Mouse (Mus musculus): ENCODE data around the gene Olfr697. TPM values are rescaled to one million over a fixed set of nuclear protein-coding genes. Genes with fewer than 3 reads are reported as not detected.
"Not testable (repeated sequence)": the region's sequence is repeated elsewhere in the genome, so short reads cannot be mapped to it uniquely, and the experiment has no call there.

The Olfr697 gene
- total and polyA plus RNA-seq, 2 experiments from 2014 or later, result not detected

DNA sequence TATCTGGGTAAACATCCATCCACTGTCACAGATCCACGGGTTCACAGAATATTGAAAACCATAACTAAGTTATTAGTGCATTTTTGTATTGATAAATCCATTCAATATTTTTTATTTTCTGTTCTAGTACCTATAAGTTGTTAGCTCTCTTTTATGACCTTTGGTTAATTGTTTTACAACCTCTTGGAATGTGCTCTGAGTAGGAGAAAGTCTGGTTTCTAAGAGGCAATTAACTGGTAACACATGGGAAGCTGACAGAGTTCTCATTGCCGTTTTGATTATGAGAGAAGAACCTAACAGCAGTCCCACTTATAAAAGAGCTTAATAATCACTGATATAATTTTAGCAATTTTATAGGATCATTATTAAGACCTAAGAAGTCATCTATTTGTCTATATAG lies 8.5 kb downstream of the Olfr697 start:
- Histone ChIP-seq H3K4me1 (ENCODE audit: insufficient read depth, low read length) (no peaks in the 10 kb centered on the region), H3K27me3 (ENCODE audit: insufficient read depth, low read length) (no peaks in the 10 kb centered on the region), H3K27ac (no peak overlapping the region), H3K9me3 (ENCODE audit: low read length) (no peaks in the 10 kb centered on the region), H3K9ac (replicated peaks; ENCODE audit: low read length) (no peak overlapping the region), H3K36me3 (ENCODE audit: insufficient read depth, low read length) (no peaks in the 10 kb centered on the region), H3K4me3 (ENCODE audit: low read length) (no peak overlapping the region), H3K4me2 (ENCODE audit: low read depth, low read length) (no peak overlapping the region)
- DNase-seq (ENCODE audit: low spot score), result no peak
- no peak for TF ChIP-seq CTCF (IDR thresholded peaks at IDR 0.05; ENCODE audit: low read depth)
- no peak for ATAC-seq
- 67% methylated on average over 2 of the region's 2 CpGs for WGBS

DNA sequence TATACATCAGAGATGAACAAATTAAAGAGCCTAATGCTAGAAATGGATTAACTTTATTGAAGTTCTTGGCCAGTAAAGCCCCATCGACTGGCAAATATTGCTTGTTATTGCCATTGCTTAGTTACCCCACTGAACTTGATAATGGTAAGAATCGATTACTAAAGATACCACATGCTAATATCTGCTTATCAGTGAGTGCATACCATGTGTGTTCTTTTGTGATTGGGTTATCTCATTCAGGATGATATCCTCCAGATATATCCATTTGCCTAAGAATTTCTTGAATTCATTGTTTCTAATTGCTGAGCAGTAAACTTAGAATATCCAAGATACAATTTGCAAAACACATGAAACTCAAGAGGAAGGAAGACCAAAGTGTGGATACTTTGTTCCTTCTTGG lies 16.6 kb downstream of the Olfr697 start:
- H3K4me2 ChIP-seq (ENCODE audit: low read depth, low read length); H3K4me3 ChIP-seq (ENCODE audit: low read length): not testable (repeated sequence)

DNA sequence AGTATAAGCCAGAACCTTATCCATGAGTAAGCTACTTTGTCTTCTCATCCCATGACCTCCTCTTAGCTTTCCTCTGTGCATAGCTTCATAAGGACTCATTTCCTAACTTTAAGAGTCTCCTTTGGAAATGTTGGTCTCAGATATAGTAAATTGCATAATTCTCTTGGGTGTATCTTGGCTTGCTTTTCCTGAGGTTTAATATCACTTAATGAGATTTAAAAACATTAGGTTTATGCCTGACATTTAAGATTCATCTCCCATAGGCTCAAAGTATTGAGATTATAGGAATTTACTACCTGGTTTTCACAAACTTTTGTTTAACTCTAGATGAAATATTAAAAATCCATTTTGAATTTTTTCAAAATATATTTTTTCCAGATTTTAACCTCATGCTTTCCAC lies 25.9 kb downstream of the Olfr697 start, which contains the start of gene Olfr695:
Olfr695 (minus strand) TSS at position 101 of the 400 bp plus-strand sequence.
- no peak within 1 kb of the TSS for H3K27ac ChIP-seq
- no peak within 1 kb of the TSS for H3K4me2 ChIP-seq (ENCODE audit: low read depth, low read length)
- H3K36me3 ChIP-seq (ENCODE audit: insufficient read depth, low read length), result no peaks in the 10 kb centered on the region
- no peak for TF ChIP-seq CTCF (IDR thresholded peaks at IDR 0.05; ENCODE audit: low read depth)
- H3K9me3 ChIP-seq (ENCODE audit: low read length), result no peaks in the 10 kb centered on the region
- H3K9ac ChIP-seq (replicated peaks; ENCODE audit: low read length), result no peak within 1 kb of the TSS
- H3K4me3 ChIP-seq (ENCODE audit: low read length), result no peak within 1 kb of the TSS
- H3K27me3 ChIP-seq (ENCODE audit: insufficient read depth, low read length), result no peaks in the 10 kb centered on the region
- DNase-seq (ENCODE audit: low spot score), result no peak
- ATAC-seq, result no peak
- no peaks in the 10 kb centered on the region for H3K4me1 ChIP-seq (ENCODE audit: insufficient read depth, low read length)

More for the DNA sequence above, 16.6 kb downstream of the Olfr697 start:
- H3K9me3 ChIP-seq (ENCODE audit: low read length); DNase-seq (ENCODE audit: low spot score); ATAC-seq; H3K27me3 ChIP-seq (ENCODE audit: insufficient read depth, low read length); H3K4me1 ChIP-seq (ENCODE audit: insufficient read depth, low read length); H3K9ac ChIP-seq (replicated peaks; ENCODE audit: low read length); H3K27ac ChIP-seq; H3K36me3 ChIP-seq (ENCODE audit: insufficient read depth, low read length): not testable (repeated sequence)
- WGBS, result 83% methylated on average over 2 of the region's 2 CpGs

DNA sequence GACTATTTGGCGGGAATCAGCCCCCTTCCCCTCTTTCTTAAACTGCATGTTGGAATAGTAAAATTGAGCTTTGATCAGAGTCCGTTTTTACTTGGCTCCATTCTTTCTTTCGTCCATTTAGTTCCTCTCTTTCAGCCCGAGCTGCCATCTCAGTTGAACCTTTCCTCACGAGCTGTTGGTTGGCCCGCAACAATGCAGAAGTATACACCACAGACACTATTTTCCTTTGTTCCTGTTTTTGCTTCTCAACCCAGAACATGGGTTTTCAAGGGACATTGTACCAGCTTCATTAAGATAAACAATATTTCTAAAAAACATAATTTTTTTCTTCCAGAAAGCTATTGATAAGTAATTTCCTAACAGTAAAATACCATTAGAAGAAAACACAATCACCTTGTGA lies 30.8 kb downstream of the Olfr697 start:
- no peak overlapping the region for H3K27ac ChIP-seq
- no peaks in the 10 kb centered on the region for H3K36me3 ChIP-seq (ENCODE audit: insufficient read depth, low read length)
- H3K9me3 ChIP-seq (ENCODE audit: low read length), result no peaks in the 10 kb centered on the region
- ATAC-seq (no peak), DNase-seq (ENCODE audit: low spot score) (no peak)
- no peaks in the 10 kb centered on the region for H3K4me1 ChIP-seq (ENCODE audit: insufficient read depth, low read length)
- WGBS, result 89% methylated on average over 6 of the region's 6 CpGs
- TF ChIP-seq CTCF (IDR thresholded peaks at IDR 0.05; ENCODE audit: low read depth), result no peak
- no peak overlapping the region for H3K4me2 ChIP-seq (ENCODE audit: low read depth, low read length)
- H3K4me3 ChIP-seq (ENCODE audit: low read length), result no peak overlapping the region
- H3K9ac ChIP-seq (replicated peaks; ENCODE audit: low read length), result no peak overlapping the region
- no peaks in the 10 kb centered on the region for H3K27me3 ChIP-seq (ENCODE audit: insufficient read depth, low read length)

- not testable (repeated sequence) for H3K9me3 ChIP-seq (ENCODE audit: low read length); H3K36me3 ChIP-seq (ENCODE audit: insufficient read depth, low read length); DNase-seq (ENCODE audit: low spot score); ATAC-seq; H3K4me1 ChIP-seq (ENCODE audit: insufficient read depth, low read length); H3K27ac ChIP-seq; H3K4me2 ChIP-seq (ENCODE audit: low read depth, low read length); H3K9ac ChIP-seq (replicated peaks; ENCODE audit: low read length); H3K4me3 ChIP-seq (ENCODE audit: low read length); H3K27me3 ChIP-seq (ENCODE audit: insufficient read depth, low read length)
- 86% methylated on average over 10 of the region's 10 CpGs for WGBS
Observed at GRCm38 (mm10) chr7:106707705-106708104, 34.5 kb downstream of the Olfr697 start.

DNA sequence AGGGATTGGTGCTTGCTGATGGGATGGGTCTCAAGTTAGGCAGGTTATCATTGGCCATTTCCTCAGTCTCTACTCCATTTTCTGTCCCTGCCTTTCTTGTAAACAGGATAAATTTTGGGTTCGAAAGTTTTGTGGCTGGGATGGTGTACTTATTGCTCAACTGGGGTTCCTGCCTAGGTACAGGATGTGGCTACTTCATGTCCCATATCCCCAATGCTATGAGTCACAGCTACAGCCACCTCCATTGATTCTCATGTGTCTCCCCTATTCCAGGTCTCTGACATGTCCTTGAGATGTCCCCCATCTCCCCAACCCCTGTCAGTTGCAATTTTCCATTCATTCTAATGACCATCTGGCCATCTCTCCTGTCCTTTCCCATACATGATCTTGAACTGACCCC lies 45.4 kb downstream of the Olfr697 start:
- no peak for TF ChIP-seq CTCF (IDR thresholded peaks at IDR 0.05; ENCODE audit: low read depth)
- Histone ChIP-seq H3K4me2 (ENCODE audit: low read depth, low read length) (no peak overlapping the region), H3K27ac (no peak overlapping the region), H3K4me1 (ENCODE audit: insufficient read depth, low read length) (no peaks in the 10 kb centered on the region), H3K27me3 (ENCODE audit: insufficient read depth, low read length) (no peaks in the 10 kb centered on the region), H3K9me3 (ENCODE audit: low read length) (no peaks in the 10 kb centered on the region), H3K4me3 (ENCODE audit: low read length) (no peak overlapping the region), H3K36me3 (ENCODE audit: insufficient read depth, low read length) (no peaks in the 10 kb centered on the region), H3K9ac (replicated peaks; ENCODE audit: low read length) (no peak overlapping the region)
- no peak for DNase-seq (ENCODE audit: low spot score)
- no peak for ATAC-seq
- 62% methylated on average over 1 of the region's 1 CpGs for WGBS

GRCm38 (mm10) chr7:106692976-106693375 lies 49.3 kb downstream of the Olfr697 start:
- Histone ChIP-seq H3K36me3 (ENCODE audit: insufficient read depth, low read length) (no peaks in the 10 kb centered on the region), H3K4me1 (ENCODE audit: insufficient read depth, low read length) (no peaks in the 10 kb centered on the region), H3K9me3 (ENCODE audit: low read length) (no peaks in the 10 kb centered on the region), H3K4me3 (ENCODE audit: low read length) (no peak overlapping the region), H3K4me2 (ENCODE audit: low read depth, low read length) (no peak overlapping the region), H3K27me3 (ENCODE audit: insufficient read depth, low read length) (no peaks in the 10 kb centered on the region), H3K27ac (no peak overlapping the region), H3K9ac (replicated peaks; ENCODE audit: low read length) (no peak overlapping the region)
- TF ChIP-seq CTCF (IDR thresholded peaks at IDR 0.05; ENCODE audit: low read depth), result no peak
- DNase-seq (ENCODE audit: low spot score) (no peak), ATAC-seq (no peak)
- WGBS, result 92% methylated on average over 3 of the region's 3 CpGs

All from hindbrain, postnatal 0 days (tissue).